Mouse (Mus musculus) kidney, adult 2 months (tissue): ENCODE results near the gene Sars. TPM values are rescaled to one million over a fixed set of nuclear protein-coding genes. Genes with fewer than 3 reads are reported as not detected.

Experiments used
- DNase-seq: peaks from one replicate; pipeline ENCODE4 v3.0.0; 2021
- H3K27ac ChIP-seq: fragments of 200-500 bp; 2 replicates; pipeline ENCODE4 v1.5.1; 2012; ENCODE audit warnings: low read depth, low read length, control low read depth, inconsistent platforms; ENCODE audit not compliant: insufficient read depth
- H3K27me3 ChIP-seq: fragments of 200-500 bp; replicated peaks from 2 replicates; pipeline ENCODE4 v1.6.1; 2012; ENCODE audit warnings: mild to moderate bottlenecking, moderate library complexity, low read length, inconsistent platforms; ENCODE audit not compliant: control insufficient read depth, insufficient read depth
- H3K36me3 ChIP-seq: fragments of 200-500 bp; 2 replicates; pipeline ENCODE4 v1.6.1; 2012; ENCODE audit warnings: mild to moderate bottlenecking, moderate library complexity, low read length, inconsistent platforms; ENCODE audit not compliant: control insufficient read depth, insufficient read depth
- H3K4me1 ChIP-seq: fragments of 200-500 bp; 2 replicates; pipeline ENCODE4 v1.6.1; 2011; ENCODE audit warnings: low read length; ENCODE audit not compliant: control insufficient read depth, insufficient read depth
- H3K4me3 ChIP-seq: fragments of 200-500 bp; 2 replicates; pipeline ENCODE4 v1.5.1; 2011; ENCODE audit warnings: mild to moderate bottlenecking, low read depth, low read length, control low read depth; ENCODE audit not compliant: insufficient read depth
- CTCF ChIP-seq: fragments of 200-500 bp; conservative IDR thresholded peaks from 2 replicates; pipeline ENCODE4 v1.5.1; 2011; ENCODE audit warnings: low read depth, mild to moderate bottlenecking, control low read depth, low read length, moderate library complexity, mixed read lengths; ENCODE audit not compliant: insufficient read depth, insufficient read length
- POLR2A ChIP-seq: fragments of 200-500 bp; IDR thresholded peaks from one replicate; pipeline ENCODE4 v1.6.1; 2011; ENCODE audit warnings: low read depth, low read length, control low read depth
- WGBS: fragments of 180-500 bp; shearing (Covaris S2); methylation state at CpG from one replicate; pipeline ENCODE4 v1.1.7; 2018; 5-methylcytosine and 5-hydroxymethylcytosine counted together
- polyA plus RNA-seq: library from polyadenylated mRNA; depleted of rRNA; stranded (reverse); fragments of >200 nt; gene quantifications from 2 replicates; pipeline ENCODE4 v1.2.3, GENCODE M21; 2012

Sars gene
- polyA plus RNA-seq, 1 experiment: 58.8 TPM

DNA sequence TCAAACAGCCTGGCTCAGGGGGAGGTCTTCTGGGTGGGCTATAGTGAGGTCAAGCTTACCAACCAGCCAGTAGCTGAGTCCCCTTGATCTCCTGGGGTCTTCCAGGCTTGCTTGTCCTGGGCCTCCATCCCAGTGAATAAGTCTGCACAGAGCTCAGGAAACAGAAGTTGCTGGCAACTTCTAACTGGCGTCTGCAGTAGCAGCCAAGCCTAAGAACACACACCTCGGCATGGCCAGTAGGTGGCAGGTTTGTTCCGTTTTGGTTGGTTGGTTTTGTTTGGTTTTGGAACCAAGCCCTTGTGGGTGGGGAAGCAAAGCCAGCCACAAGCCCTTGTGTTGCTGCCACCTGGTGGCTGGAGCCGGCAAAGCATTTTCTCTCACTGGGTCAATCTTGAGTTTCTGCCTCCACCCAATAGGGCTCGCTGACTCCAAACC is 55.9 kb downstream of the Sars start:
- Histone ChIP-seq H3K4me3 (no peak overlapping the region), H3K4me1 (peaks cover 13% of the 10 kb centered on the region; the same call in 1 of the 2 replicates), H3K36me3 (no peaks in the 10 kb centered on the region), H3K27me3 (no peaks in the 10 kb centered on the region), H3K27ac (no peak overlapping the region)
- peak; percentile 99 for TF ChIP-seq CTCF
- TF ChIP-seq POLR2A: no peak
- WGBS: under 1% methylated on average over 5 of the region's 5 CpGs
- DNase-seq: peak; percentile 98

- no peak for DNase-seq
These were observed 58.8 kb downstream of the Sars start for GRCm38 (mm10) chr3:108386186-108386585.

DNA sequence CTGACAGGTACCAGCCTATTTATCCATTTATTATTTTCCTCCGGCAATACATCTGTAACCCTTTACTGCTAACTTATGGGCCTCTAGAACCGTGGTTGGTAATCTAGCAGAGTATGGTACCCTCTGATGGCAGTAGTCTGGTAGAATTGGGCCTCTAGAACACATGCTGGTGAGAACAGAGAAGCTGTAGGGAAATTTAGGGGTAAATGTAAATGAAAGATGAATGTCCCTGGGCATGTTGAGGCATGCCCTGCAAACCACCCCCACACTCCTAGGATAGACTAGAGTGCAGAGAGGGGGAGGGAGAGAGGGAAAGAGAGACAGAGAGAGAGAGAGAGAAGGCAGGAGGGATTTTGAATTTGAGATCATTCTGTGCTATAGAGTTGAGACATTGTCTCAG is 60.6 kb downstream of the Sars start:
- Histone ChIP-seq H3K4me3 (no peak overlapping the region), H3K4me1 (peaks cover 4% of the 10 kb centered on the region; the same call in 1 of the 2 replicates), H3K27me3 (no peaks in the 10 kb centered on the region), H3K36me3 (no peaks in the 10 kb centered on the region), H3K27ac (no peak overlapping the region)
- 35% methylated on average over 2 of the region's 2 CpGs for WGBS
- no peak for TF ChIP-seq CTCF
- TF ChIP-seq POLR2A: no peak
- no peak for DNase-seq

More at GRCm38 (mm10) chr3:108386186-108386585, 58.8 kb downstream of the Sars start:
- no peaks in the 10 kb centered on the region for H3K27me3 ChIP-seq
- no peak for TF ChIP-seq POLR2A
- no peak for TF ChIP-seq CTCF
- H3K36me3 ChIP-seq: no peaks in the 10 kb centered on the region
- WGBS: 90% methylated on average over 10 of the region's 10 CpGs
- H3K4me1 ChIP-seq: peaks cover 9% of the 10 kb centered on the region; the same call in 1 of the 2 replicates
- H3K4me3 ChIP-seq: no peak overlapping the region
- H3K27ac ChIP-seq: no peak overlapping the region

DNA sequence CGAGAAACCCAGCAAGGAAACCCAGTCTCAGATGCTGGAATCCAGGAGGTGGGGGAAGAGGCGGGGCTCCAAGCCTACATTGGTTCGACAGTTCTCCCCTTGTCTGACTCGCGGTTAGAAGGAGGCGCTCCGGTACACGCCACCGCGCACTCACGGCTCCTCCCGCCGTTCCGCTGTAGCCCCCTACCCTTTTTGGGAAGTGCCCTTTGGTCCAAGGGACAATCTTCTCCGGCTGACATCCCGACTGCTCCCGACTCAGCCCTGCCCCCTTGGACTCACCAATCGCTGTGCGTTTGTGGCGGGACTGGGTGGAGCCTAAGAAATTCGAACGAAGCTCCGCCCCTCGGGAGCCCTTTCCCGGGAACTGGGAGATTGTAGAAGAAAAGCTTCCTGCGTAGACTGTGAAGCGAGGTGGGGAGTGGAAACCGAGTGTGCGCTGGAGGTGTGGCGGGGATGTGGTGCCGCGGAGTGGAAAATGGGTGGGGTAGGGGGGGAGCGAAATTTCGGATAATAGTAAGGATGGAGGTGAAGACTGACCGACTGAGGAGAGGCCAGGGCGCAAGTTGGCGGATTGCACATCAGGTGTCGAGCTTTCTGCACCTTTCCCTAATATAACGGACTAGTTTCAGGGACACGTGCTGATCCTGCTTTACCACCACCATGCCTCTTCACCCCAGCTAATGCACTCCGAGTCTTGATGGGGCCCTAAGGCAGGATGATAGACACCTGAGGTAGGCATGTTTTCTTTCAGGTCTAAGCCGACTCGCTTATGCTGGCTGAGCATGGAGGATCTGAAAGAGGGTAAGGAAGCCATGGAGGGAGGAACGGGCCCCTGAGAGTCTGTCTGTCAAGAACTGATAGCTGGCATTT is 61.3 kb downstream of the Sars start, which contains the start of gene Psrc1:
Psrc1 (plus strand) TSS at position 355 of the 870 bp plus-strand sequence.
- H3K27ac ChIP-seq: no peak within 1 kb of the TSS
- 3% methylated on average over 44 of the region's 44 CpGs for WGBS
- TF ChIP-seq CTCF (no peak), POLR2A (no peak)
- H3K4me3 ChIP-seq: peak within 1 kb of the TSS; percentile 63
- H3K27me3 ChIP-seq: no peaks in the 10 kb centered on the region
- H3K4me1 ChIP-seq: peaks cover 3% of the 10 kb centered on the region; the same call in 1 of the 2 replicates
- no peaks in the 10 kb centered on the region for H3K36me3 ChIP-seq
- DNase-seq: peak; percentile 94

DNA sequence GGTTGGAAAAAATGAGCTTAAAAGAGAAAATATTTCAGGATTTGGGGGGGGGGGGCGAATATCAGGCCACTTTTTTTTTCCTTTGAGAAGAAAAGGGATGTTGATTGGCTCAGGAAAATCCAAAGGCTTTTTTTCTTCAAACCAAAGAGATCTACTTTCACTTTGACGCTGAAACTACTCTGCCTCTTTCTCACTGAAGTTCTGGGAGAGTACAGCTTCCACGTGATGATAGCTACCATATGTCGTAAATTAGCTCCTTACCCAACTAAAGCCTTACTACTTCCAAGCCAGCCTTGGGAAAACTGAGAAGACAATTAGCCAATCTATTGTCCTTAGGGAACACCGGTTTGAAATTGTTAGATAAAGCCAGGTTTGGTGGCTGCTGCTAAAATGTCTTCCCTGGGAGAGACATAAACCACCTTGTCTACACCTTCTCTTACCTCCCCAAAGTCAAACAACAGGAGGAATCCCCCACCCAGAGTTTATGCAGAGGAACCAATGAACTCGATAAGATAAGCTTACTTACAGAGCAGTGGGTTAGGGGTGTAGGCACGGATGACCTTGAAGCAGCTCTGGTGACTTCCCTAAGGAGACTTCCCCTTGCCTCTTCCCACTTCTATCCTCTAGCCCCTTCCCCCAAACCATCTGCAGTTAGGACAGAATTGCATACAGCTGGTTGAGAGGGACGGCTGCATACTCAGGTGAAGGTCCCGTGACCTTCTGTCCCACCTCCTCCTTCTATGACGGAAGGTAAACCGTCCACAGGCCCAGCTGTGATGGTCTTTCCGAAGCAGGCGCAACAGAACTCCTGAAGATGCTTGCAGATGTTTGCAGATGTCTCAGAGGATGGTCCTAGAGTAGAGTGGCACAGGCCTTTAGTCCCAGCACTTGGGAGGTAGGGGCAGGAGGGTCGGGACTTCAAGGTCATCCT is 62.8 kb downstream of the Sars start:
- Histone ChIP-seq H3K4me1 (peaks cover 3% of the 10 kb centered on the region; the same call in 1 of the 2 replicates), H3K36me3 (no peaks in the 10 kb centered on the region), H3K4me3 (no peak overlapping the region), H3K27ac (no peak overlapping the region), H3K27me3 (no peaks in the 10 kb centered on the region)
- 77% methylated on average over 14 of the region's 14 CpGs for WGBS
- no peak for DNase-seq
- TF ChIP-seq POLR2A (no peak), CTCF (no peak)

GRCm38 (mm10) chr3:108380695-108381094 is 64.3 kb downstream of the Sars start:
- peak; percentile 26 for DNase-seq
- H3K36me3 ChIP-seq: no peaks in the 10 kb centered on the region
- H3K27me3 ChIP-seq: no peaks in the 10 kb centered on the region
- H3K27ac ChIP-seq: no peak overlapping the region
- no peak for TF ChIP-seq POLR2A
- peak; percentile 70 for TF ChIP-seq CTCF
- peaks cover 3% of the 10 kb centered on the region; the same call in 1 of the 2 replicates for H3K4me1 ChIP-seq
- 79% methylated on average over 6 of the region's 6 CpGs for WGBS
- no peak overlapping the region for H3K4me3 ChIP-seq
